Mouse (Mus musculus): ENCODE data around the gene Adap1.
A peak's percentile ranks its signal among the peaks of the same experiment; 100 is the strongest.

Gene Adap1

GRCm38 (mm10) chr5:139325395-139325966 is at the start of gene Adap1:
Gene Adap1, minus strand, starts transcription at chr5:139325622.
- no peak for DNase-seq (ENCODE audit: low read depth)

GRCm38 (mm10) chr5:139374841-139375240 is 49.4 kb upstream of the Adap1 start:
- DNase-seq (ENCODE audit: low read depth), result peak; percentile 43

- no peak for DNase-seq (ENCODE audit: low read depth)
Measured at GRCm38 (mm10) chr5:139373889-139374444, 48.5 kb upstream of the Adap1 start.

GRCm38 (mm10) chr5:139373126-139373525 is 47.7 kb upstream of the Adap1 start:
- DNase-seq (ENCODE audit: low read depth), result no peak

GRCm38 (mm10) chr5:139371631-139372401 is 46.4 kb upstream of the Adap1 start:
- peak; percentile 98 for DNase-seq (ENCODE audit: low read depth)

- no peak for DNase-seq (ENCODE audit: low read depth)
Measured at GRCm38 (mm10) chr5:139371118-139371517, 45.7 kb upstream of the Adap1 start.

- no peak for DNase-seq (ENCODE audit: low read depth)
Measured at GRCm38 (mm10) chr5:139370336-139370735, 44.9 kb upstream of the Adap1 start.

GRCm38 (mm10) chr5:139368638-139369320 is 43.4 kb upstream of the Adap1 start:
- no peak for DNase-seq (ENCODE audit: low read depth)

- no peak for DNase-seq (ENCODE audit: low read depth)
Measured at GRCm38 (mm10) chr5:139367884-139368458, 42.5 kb upstream of the Adap1 start.

GRCm38 (mm10) chr5:139366484-139366883 is 41.1 kb upstream of the Adap1 start:
- peak; percentile 32 for DNase-seq (ENCODE audit: low read depth)

- DNase-seq (ENCODE audit: low read depth), result no peak
Measured at GRCm38 (mm10) chr5:139365827-139366226, 40.4 kb upstream of the Adap1 start.

GRCm38 (mm10) chr5:139364911-139365571 is 39.6 kb upstream of the Adap1 start:
- peak; percentile 79 for DNase-seq (ENCODE audit: low read depth)

- peak; percentile 93 for DNase-seq (ENCODE audit: low read depth)
Measured at GRCm38 (mm10) chr5:139364260-139364910, 39.0 kb upstream of the Adap1 start.

- DNase-seq (ENCODE audit: low read depth), result no peak
Measured at GRCm38 (mm10) chr5:139363858-139364257, 38.4 kb upstream of the Adap1 start.

- no peak for DNase-seq (ENCODE audit: low read depth)
Measured at GRCm38 (mm10) chr5:139359244-139359643, 33.8 kb upstream of the Adap1 start.

- DNase-seq (ENCODE audit: low read depth), result peak; percentile 72
Measured at GRCm38 (mm10) chr5:139358653-139359052, 33.2 kb upstream of the Adap1 start.

- DNase-seq (ENCODE audit: low read depth), result peak; percentile 90
Measured at GRCm38 (mm10) chr5:139355235-139355772, 29.9 kb upstream of the Adap1 start.

- DNase-seq (ENCODE audit: low read depth), result no peak
Measured at GRCm38 (mm10) chr5:139353946-139354345, 28.5 kb upstream of the Adap1 start.

GRCm38 (mm10) chr5:139353496-139353895 is 28.1 kb upstream of the Adap1 start:
- peak; percentile 73 for DNase-seq (ENCODE audit: low read depth)

- DNase-seq (ENCODE audit: low read depth), result no peak
Measured at GRCm38 (mm10) chr5:139352317-139352716, 26.9 kb upstream of the Adap1 start, which contains the start of gene Cyp2w1. Gene Cyp2w1, plus strand, starts transcription at chr5:139352617.

- DNase-seq (ENCODE audit: low read depth), result no peak
Measured at GRCm38 (mm10) chr5:139351628-139352027, 26.2 kb upstream of the Adap1 start.

Data from NIH3T3 (cell line).